Mouse (Mus musculus) spleen, embryonic (tissue): ENCODE measurements around the gene Whrn.

Experiments used
- CTCF ChIA-PET: fragments of 350-600 bp; sonication (Branson Sonifier 250); formaldehyde crosslinking; loops from one replicate; lab custom pipeline; 2022; lab: Charles Lee

Whrn gene

GRCm38 (mm10) chr4:63456547-63456946 is 39.2 kb downstream of the Whrn start:
- CTCF ChIA-PET: no interaction called here

- CTCF ChIA-PET: no interaction called here
These were observed 41.8 kb downstream of the Whrn start for GRCm38 (mm10) chr4:63453939-63454513.

GRCm38 (mm10) chr4:63452555-63452954 is 43.2 kb downstream of the Whrn start:
- CTCF ChIA-PET: interaction anchor here (0.7 to 0.9 kb wide), 2 partner anchors 11 to 46 kb away, joined by 7 to 14 read pairs; no protein-coding TSS in a partner anchor

GRCm38 (mm10) chr4:63450551-63450950 is 45.2 kb downstream of the Whrn start:
- CTCF ChIA-PET: interaction anchor here (0.6 kb wide), 1 partner anchor 32 kb away, joined by 3 read pairs; no protein-coding TSS in a partner anchor

- CTCF ChIA-PET: no interaction called here
These were observed 51.3 kb downstream of the Whrn start for GRCm38 (mm10) chr4:63444362-63445066.

- CTCF ChIA-PET: no interaction called here
These were observed 52.7 kb downstream of the Whrn start for GRCm38 (mm10) chr4:63443101-63443500.

- CTCF ChIA-PET: interaction anchor here (0.6 kb wide), 1 partner anchor 11 kb away, joined by 14 read pairs; no protein-coding TSS in a partner anchor
These were observed 54.2 kb downstream of the Whrn start for GRCm38 (mm10) chr4:63441616-63442015.

- CTCF ChIA-PET: interaction anchor here (0.7 kb wide), 1 partner anchor 28 kb away, joined by 3 read pairs; no protein-coding TSS in a partner anchor
These were observed 55.5 kb downstream of the Whrn start for GRCm38 (mm10) chr4:63440262-63440661.

- CTCF ChIA-PET: no interaction called here
These were observed 57.8 kb downstream of the Whrn start for GRCm38 (mm10) chr4:63437968-63438367.

- CTCF ChIA-PET: no interaction called here
These were observed 58.5 kb downstream of the Whrn start for GRCm38 (mm10) chr4:63437119-63437815.

GRCm38 (mm10) chr4:63435402-63435801 is 60.4 kb downstream of the Whrn start:
- CTCF ChIA-PET: no interaction called here

- CTCF ChIA-PET: no interaction called here
These were observed 64.7 kb downstream of the Whrn start for GRCm38 (mm10) chr4:63431098-63431497.

- CTCF ChIA-PET: no interaction called here
These were observed 65.4 kb downstream of the Whrn start for GRCm38 (mm10) chr4:63430357-63430756.

- CTCF ChIA-PET: no interaction called here
These were observed 69.5 kb downstream of the Whrn start for GRCm38 (mm10) chr4:63426308-63426707.

GRCm38 (mm10) chr4:63423811-63424210 is 72.0 kb downstream of the Whrn start:
- CTCF ChIA-PET: interaction anchor here (0.6 to 1.0 kb wide), 3 partner anchors 15 to 150 kb away, joined by 3 to 21 read pairs (median 10); no protein-coding TSS in a partner anchor

GRCm38 (mm10) chr4:63423231-63423630 is 72.6 kb downstream of the Whrn start:
- CTCF ChIA-PET: no interaction called here

GRCm38 (mm10) chr4:63420143-63420920 is 75.5 kb downstream of the Whrn start:
- CTCF ChIA-PET: interaction anchor here (0.6 to 0.7 kb wide), 2 partner anchors 9 to 154 kb away, joined by 3 read pairs; no protein-coding TSS in a partner anchor

GRCm38 (mm10) chr4:63418270-63418669 is 77.5 kb downstream of the Whrn start:
- CTCF ChIA-PET: interaction anchor here (0.6 to 1.1 kb wide), 2 partner anchors 32 to 80 kb away, joined by 3 read pairs; no protein-coding TSS in a partner anchor

GRCm38 (mm10) chr4:63417318-63417957 is 78.4 kb downstream of the Whrn start:
- CTCF ChIA-PET: interaction anchor here (1.1 kb wide), 2 partner anchors 81 to 531 kb away, joined by 3 read pairs; no protein-coding TSS in a partner anchor

- CTCF ChIA-PET: no interaction called here
These were observed 80.8 kb downstream of the Whrn start for GRCm38 (mm10) chr4:63414951-63415350.

- CTCF ChIA-PET: interaction anchor here (0.5 kb wide), 2 partner anchors 9 to 132 kb away, joined by 3 to 16 read pairs; no protein-coding TSS in a partner anchor
These were observed 84.6 kb downstream of the Whrn start for GRCm38 (mm10) chr4:63411222-63411621.
